16 mouse cellular contexts compared by ENCODE assay signal in the genomic region with DNA sequence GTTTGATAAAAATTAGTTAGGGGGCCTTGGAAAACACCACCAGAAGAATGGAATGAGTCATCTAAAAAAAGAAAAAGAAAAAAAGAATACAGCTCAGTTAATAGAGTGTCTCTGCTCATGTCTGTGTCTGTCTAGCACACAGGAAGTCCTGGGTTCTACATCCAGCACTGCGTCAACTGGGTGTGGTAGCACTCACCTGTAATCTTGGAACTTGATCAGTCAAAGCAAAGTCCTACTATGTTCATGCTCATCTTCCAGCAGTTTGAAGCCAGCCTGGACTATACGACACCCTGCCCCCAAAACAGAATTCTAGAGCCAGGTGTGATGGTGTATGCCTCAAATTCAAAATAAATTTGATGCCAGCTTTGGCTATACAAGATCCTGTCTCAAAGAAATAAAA.
"Had no signal": no experiment of that assay in that cellular context is flagged by ENCODE, and none has a peak within 500 bp of the region (broad histone marks: within the 10 kb centered on the region; RNA-seq: fewer than 3 reads in every experiment).

No protein-coding gene starts in this region.

- H3K27ac ChIP-seq: midbrain, embryonic 10.5 days; midbrain, embryonic 12.5 days; neural tube, embryonic 12.5 days had no signal

- ATAC-seq: midbrain, embryonic 16.5 days had no signal

- H3K4me1 ChIP-seq: midbrain, embryonic 10.5 days; neural tube, embryonic 12.5 days had no signal

- DNase-seq: lung, adult 18-20 months; lung, embryonic 14.5 days; lung, postnatal 10 days; lung, postnatal 4 days; midbrain, embryonic 14.5 days; right cerebral cortex, postnatal 25 days; right cerebral cortex, postnatal 4 days; spleen, adult 18-20 months; thymus, adult 18-20 months; thymus, postnatal 14 days; thymus, postnatal 36 days had no signal

- H3K4me3 ChIP-seq: midbrain, embryonic 10.5 days; midbrain, embryonic 12.5 days; myocyte; neural tube, embryonic 12.5 days had no signal
